Mouse (Mus musculus) midbrain, embryonic 16.5 days (tissue): ENCODE data around the gene Ttc6. TPM values are rescaled to one million over a fixed set of nuclear protein-coding genes. Genes with fewer than 3 reads are reported as not detected.
A peak's percentile ranks its signal among the peaks of the same experiment; 100 is the strongest.

Source experiments
- ATAC-seq: fragments of 200-750 bp; cut with Nextera tagmentation; 2 replicates; pipeline ENCODE4 v1.8.0; 2017; ENCODE audit warnings: moderate TSS enrichment
- H3K27ac ChIP-seq: fragments of 300-500 bp; sonication (generic); 2 replicates; pipeline ENCODE4 v1.5.1; 2014; ENCODE audit warnings: mild to moderate bottlenecking, low read length, mixed read lengths
- H3K27me3 ChIP-seq: fragments of 300-500 bp; sonication (generic); 2 replicates; pipeline ENCODE4 v1.6.1; 2014; ENCODE audit warnings: low read depth, low read length, mixed read lengths; ENCODE audit not compliant: control insufficient read depth, insufficient read depth
- H3K36me3 ChIP-seq: fragments of 300-500 bp; sonication (generic); 2 replicates; pipeline ENCODE4 v1.6.1; 2014; ENCODE audit warnings: mild to moderate bottlenecking, low read length, moderate library complexity, mixed read lengths; ENCODE audit not compliant: control insufficient read depth, insufficient read depth
- H3K4me1 ChIP-seq: fragments of 300-500 bp; sonication (generic); 2 replicates; pipeline ENCODE4 v1.6.1; 2014; ENCODE audit warnings: mild to moderate bottlenecking, low read length, mixed read lengths; ENCODE audit not compliant: control insufficient read depth, insufficient read depth
- H3K4me2 ChIP-seq: fragments of 300-500 bp; sonication (generic); 2 replicates; pipeline ENCODE4 v1.6.1; 2014; ENCODE audit warnings: mild to moderate bottlenecking, low read length, mixed read lengths
- H3K4me3 ChIP-seq: fragments of 300-500 bp; sonication (generic); 2 replicates; pipeline ENCODE4 v1.5.1; 2014; ENCODE audit warnings: low read depth, mild to moderate bottlenecking, low read length, moderate library complexity, mixed read lengths
- H3K9ac ChIP-seq: fragments of 300-500 bp; sonication (generic); 2 replicates; pipeline ENCODE4 v1.6.1; 2014; ENCODE audit warnings: low read depth, low read length, mixed read lengths
- H3K9me3 ChIP-seq: fragments of 300-500 bp; sonication (generic); replicated peaks from 2 replicates; pipeline ENCODE4 v1.6.1; 2014; ENCODE audit warnings: mild to moderate bottlenecking, low read length, mixed read lengths; ENCODE audit not compliant: control insufficient read depth, poor library complexity, severe bottlenecking
- WGBS: fragments of 180-500 bp; shearing (Covaris S2); extraction: QIAGEN DNeasy Blood & Tissue Kit; methylation state at CpG from one replicate; pipeline ENCODE4 v1.1.7; 2014; 5-methylcytosine and 5-hydroxymethylcytosine counted together
- polyA plus RNA-seq: library from polyadenylated mRNA; unstranded; fragments of >200 nt; fragmentation: Nextera tagmentation; extraction: Ambion mirVana; gene quantifications from 2 replicates; pipeline ENCODE4 v1.2.1, GENCODE M21; 2015

Ttc6 gene
- polyA plus RNA-seq, 1 experiment from 2014 or later: 1.3 TPM

- WGBS: 97% methylated on average over 1 of the region's 1 CpGs
- ATAC-seq: no peak
Measured at GRCm38 (mm10) chr12:57709966-57710365, 146.1 kb downstream of the Ttc6 start.

GRCm38 (mm10) chr12:57764720-57765119 is 200.8 kb downstream of the Ttc6 start:
- Histone ChIP-seq H3K4me3 (no peak overlapping the region), H3K9ac (no peak overlapping the region), H3K4me2 (no peak overlapping the region), H3K9me3 (no peaks in the 10 kb centered on the region), H3K36me3 (no peaks in the 10 kb centered on the region), H3K4me1 (no peaks in the 10 kb centered on the region), H3K27ac (no peak overlapping the region), H3K27me3 (no peaks in the 10 kb centered on the region)
- 78% methylated on average over 7 of the region's 7 CpGs for WGBS
- ATAC-seq: no peak

More at GRCm38 (mm10) chr12:57709966-57710365, 146.1 kb downstream of the Ttc6 start:
- Histone ChIP-seq H3K9ac (no peak overlapping the region), H3K4me2 (no peak overlapping the region), H3K27me3 (no peaks in the 10 kb centered on the region), H3K4me1 (peaks cover 3% of the 10 kb centered on the region; the same call in 1 of the 2 replicates), H3K36me3 (no peaks in the 10 kb centered on the region), H3K4me3 (no peak overlapping the region), H3K27ac (no peak overlapping the region), H3K9me3 (no peaks in the 10 kb centered on the region)

- H3K4me1 ChIP-seq: peaks cover 5% of the 10 kb centered on the region
- no peaks in the 10 kb centered on the region for H3K9me3 ChIP-seq
- no peaks in the 10 kb centered on the region for H3K27me3 ChIP-seq
- WGBS: 5% methylated on average over 12 of the region's 12 CpGs
- no peak overlapping the region for H3K9ac ChIP-seq
- H3K36me3 ChIP-seq: no peaks in the 10 kb centered on the region
- no peak overlapping the region for H3K27ac ChIP-seq
- peak overlapping the region; percentile 40 for H3K4me2 ChIP-seq
- peak; percentile 82 for ATAC-seq
- no peak overlapping the region for H3K4me3 ChIP-seq
Measured at GRCm38 (mm10) chr12:57776290-57776997, 212.5 kb downstream of the Ttc6 start.

- no peaks in the 10 kb centered on the region for H3K9me3 ChIP-seq
- no peak overlapping the region for H3K4me3 ChIP-seq
- no peaks in the 10 kb centered on the region for H3K36me3 ChIP-seq
- no peak overlapping the region for H3K27ac ChIP-seq
- WGBS: 62% methylated on average over 5 of the region's 5 CpGs
- H3K9ac ChIP-seq: no peak overlapping the region
- H3K27me3 ChIP-seq: no peaks in the 10 kb centered on the region
- no peak overlapping the region for H3K4me2 ChIP-seq
- no peak for ATAC-seq
- H3K4me1 ChIP-seq: no peaks in the 10 kb centered on the region
Measured at GRCm38 (mm10) chr12:57781926-57782325, 218.0 kb downstream of the Ttc6 start.

- no peak overlapping the region for H3K4me2 ChIP-seq
- H3K4me3 ChIP-seq: no peak overlapping the region
- H3K36me3 ChIP-seq: no peaks in the 10 kb centered on the region
- H3K27ac ChIP-seq: no peak overlapping the region
- no peak overlapping the region for H3K9ac ChIP-seq
- ATAC-seq: no peak
- H3K4me1 ChIP-seq: no peaks in the 10 kb centered on the region
- H3K27me3 ChIP-seq: no peaks in the 10 kb centered on the region
- no peaks in the 10 kb centered on the region for H3K9me3 ChIP-seq
- WGBS: 16% methylated on average over 5 of the region's 5 CpGs
Measured at GRCm38 (mm10) chr12:57787471-57787870, 223.6 kb downstream of the Ttc6 start.

Other genes with a start within 250 kb of the Ttc6 start
- 1.1 and 1.8 TPM in 2 replicates for gene Foxa1, start 17.2 kb upstream of the Ttc6 start, polyA plus RNA-seq